9 mouse cellular contexts compared by ENCODE assay signal in the genomic region with DNA sequence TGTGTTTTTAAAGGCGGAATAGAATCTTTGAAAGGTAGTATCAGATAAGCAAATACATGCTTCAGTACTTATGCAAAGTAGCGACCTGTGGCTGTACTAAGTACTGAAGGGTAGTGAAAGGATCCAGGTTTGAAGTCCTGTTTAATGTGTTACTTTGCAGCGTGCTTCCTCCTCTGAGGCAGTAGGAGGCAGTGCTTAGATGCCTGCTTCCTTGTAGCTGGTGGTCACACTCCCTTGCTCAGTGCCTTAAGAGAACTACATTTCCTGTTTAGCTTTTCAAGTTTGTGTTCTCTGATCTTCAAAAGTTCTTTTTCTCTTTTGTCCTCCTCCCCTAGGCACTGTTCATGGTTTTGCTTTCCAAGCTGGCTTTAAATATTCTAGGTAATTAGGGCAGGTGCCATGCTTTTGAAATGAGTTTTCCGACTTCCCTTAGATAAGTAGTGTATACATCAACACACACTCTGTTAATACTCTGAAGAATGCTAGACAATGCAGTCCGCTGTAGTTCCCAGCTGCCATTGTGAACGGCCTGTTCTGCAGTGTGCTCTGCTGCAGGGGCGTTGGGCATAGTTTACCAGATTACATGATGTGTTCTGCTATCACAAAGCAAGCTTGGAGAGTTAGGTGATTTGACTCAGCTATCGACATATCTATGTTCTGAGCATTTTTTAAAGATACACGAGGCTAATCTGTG. TPM values are rescaled to one million over a fixed set of nuclear protein-coding genes. Genes with fewer than 3 reads are reported as not detected.
DNase-seq lines count a peak whose midpoint lies in the region; ATAC-seq lines count a peak whose summit lies in the region.
"Had no signal": no experiment of that assay in that cellular context is flagged by ENCODE, and none has a peak within 500 bp of the region (broad histone marks: within the 10 kb centered on the region; RNA-seq: fewer than 3 reads in every experiment).

No protein-coding gene starts in this region.

- 0 out of 2 replicates have a peak, but pooled peaks have one; percentile 58 for ATAC-seq in heart, embryonic 16.5 days (replicated peaks; ENCODE audit: extremely low read depth, insufficient read depth, low FRiP score)
- peak; percentile 68 for ATAC-seq in granulocyte monocyte progenitor cell, adult 5-6 weeks (replicated peaks; ENCODE audit: poor library complexity, severe bottlenecking)
- ATAC-seq in midbrain, embryonic 13.5 days: peak; percentile 69; the same call in 1 of the 2 replicates

- no peaks in the 10 kb centered on the region for H3K9me3 ChIP-seq in heart, embryonic 16.5 days (replicated peaks; ENCODE audit: control insufficient read depth, low read length)
- no peaks in the 10 kb centered on the region for H3K9me3 ChIP-seq in midbrain, embryonic 13.5 days

- no peaks in the 10 kb centered on the region for H3K27me3 ChIP-seq in heart, embryonic 16.5 days (ENCODE audit: control insufficient read depth, insufficient read depth, low read length)
- H3K27me3 ChIP-seq in midbrain, embryonic 13.5 days: no peaks in the 10 kb centered on the region

- H3K27ac ChIP-seq in heart, embryonic 16.5 days (ENCODE audit: low read length): no peak overlapping the region
- H3K27ac ChIP-seq in midbrain, embryonic 13.5 days: no peak overlapping the region

- peaks cover 21% of the 10 kb centered on the region for H3K36me3 ChIP-seq in heart, embryonic 16.5 days (ENCODE audit: control insufficient read depth, insufficient read depth)
- peaks cover 32% of the 10 kb centered on the region for H3K36me3 ChIP-seq in midbrain, embryonic 13.5 days

- intact Hi-C loops in heart, postnatal 36 days (cut with DNase I): no loop called here

- 64% methylated on average over 9 of the region's 9 CpGs for WGBS in heart, embryonic 16.5 days
- WGBS in midbrain, embryonic 13.5 days: 46% methylated on average over 9 of the region's 9 CpGs

- no peak overlapping the region for H3K4me2 ChIP-seq in heart, embryonic 16.5 days (ENCODE audit: low read depth, low read length)
- no peak overlapping the region for H3K4me2 ChIP-seq in midbrain, embryonic 13.5 days (replicated peaks)

- DNase-seq in heart, postnatal 36 days: no peak
- peak; percentile 75 for DNase-seq in CD4-positive helper T cell, adult 2 months (ENCODE audit: low read depth, low spot score)
- no peak for DNase-seq in cerebellum, postnatal 25 days
- DNase-seq in urinary bladder, adult 2 months (ENCODE audit: low spot score): no peak
- no peak for DNase-seq in layer of hippocampus, postnatal 10 days (ENCODE audit: low spot score in 2 of 2)
- DNase-seq: cerebellum, postnatal 10 days had no signal

- H3K4me1 ChIP-seq in heart, embryonic 16.5 days (ENCODE audit: control insufficient read depth, insufficient read depth, low read length): 0 out of 2 replicates have a peak, but pooled peaks cover 2% of the 10 kb centered on the region
- peaks cover 14% of the 10 kb centered on the region for H3K4me1 ChIP-seq in midbrain, embryonic 13.5 days (replicated peaks)

- H3K9ac ChIP-seq in heart, embryonic 16.5 days (ENCODE audit: low read length): no peak overlapping the region
- H3K9ac ChIP-seq in midbrain, embryonic 13.5 days (replicated peaks): no peak overlapping the region

- no peak overlapping the region for H3K4me3 ChIP-seq in heart, embryonic 16.5 days (ENCODE audit: low read length)
- H3K4me3 ChIP-seq in midbrain, embryonic 13.5 days (replicated peaks): no peak overlapping the region

RNA-seq across cellular contexts. Expression of a gene that starts 10.4 kb away (rescaled TPM):
- 18.3 and 23.2 TPM in 2 replicates for polyA plus RNA-seq in heart, embryonic 16.5 days (2015; fragmentation: Nextera tagmentation; extraction: Ambion mirVana)
- total RNA-seq in heart, postnatal 36 days (2021): 10 to 100 TPM in 1 of 2 experiments, 1 to 10 TPM in 1; 9.8 to 11.8 TPM
- total RNA-seq in granulocyte monocyte progenitor cell, adult 5-6 weeks (2014; fragmentation: Nextera tagmentation): 14.5 and 15.9 TPM in 2 replicates
- total RNA-seq in granulocyte monocyte progenitor cell, adult 5-6 weeks (2017): 35.1 and 41.6 TPM in 2 replicates
- 22.5 and 23.0 TPM in 2 replicates for polyA plus RNA-seq in midbrain, embryonic 13.5 days (2015; fragmentation: Nextera tagmentation; extraction: Ambion mirVana)
- polyA plus RNA-seq in urinary bladder, adult 2 months (2012; rRNA removed): 11.1 and 11.8 TPM in 2 replicates
- total RNA-seq in layer of hippocampus, postnatal 10 days (2021): 1 to 10 TPM; 6.3 to 7.5 TPM

RNA-seq across cellular contexts. Expression of a gene that starts 19.1 kb away (rescaled TPM):
- 43.4 and 51.6 TPM in 2 replicates for polyA plus RNA-seq in heart, embryonic 16.5 days (2015; fragmentation: Nextera tagmentation; extraction: Ambion mirVana)
- total RNA-seq in heart, postnatal 36 days (2021): 10 to 100 TPM; 32.9 to 34.7 TPM
- total RNA-seq in granulocyte monocyte progenitor cell, adult 5-6 weeks (2014; fragmentation: Nextera tagmentation): 69.2 and 77.6 TPM in 2 replicates
- 121 and 133 TPM in 2 replicates for total RNA-seq in granulocyte monocyte progenitor cell, adult 5-6 weeks (2017)
- polyA plus RNA-seq in midbrain, embryonic 13.5 days (2015; fragmentation: Nextera tagmentation; extraction: Ambion mirVana): 48.5 and 50.6 TPM in 2 replicates
- polyA plus RNA-seq in urinary bladder, adult 2 months (2012; rRNA removed): 17.2 and 17.8 TPM in 2 replicates
- 10 to 100 TPM; 35.0 to 36.0 TPM for total RNA-seq in layer of hippocampus, postnatal 10 days (2021)

RNA-seq across cellular contexts. Expression of a gene that starts 33.2 kb away (rescaled TPM):
- 73.5 and 86.5 TPM in 2 replicates for polyA plus RNA-seq in heart, embryonic 16.5 days (2015; fragmentation: Nextera tagmentation; extraction: Ambion mirVana)
- total RNA-seq in heart, postnatal 36 days (2021): 10 to 100 TPM; 67.7 to 70.0 TPM
- total RNA-seq in granulocyte monocyte progenitor cell, adult 5-6 weeks (2014; fragmentation: Nextera tagmentation): 56.4 and 59.6 TPM in 2 replicates
- 61.9 and 70.4 TPM in 2 replicates for total RNA-seq in granulocyte monocyte progenitor cell, adult 5-6 weeks (2017)
- polyA plus RNA-seq in midbrain, embryonic 13.5 days (2015; fragmentation: Nextera tagmentation; extraction: Ambion mirVana): 149 and 162 TPM in 2 replicates
- polyA plus RNA-seq in urinary bladder, adult 2 months (2012; rRNA removed): 60.9 and 63.7 TPM in 2 replicates
- total RNA-seq in layer of hippocampus, postnatal 10 days (2021): 100 to 1,000 TPM; 423 to 437 TPM

Comparison
In these comparisons a context has a peak if more than half of its experiments do, and no peak if none do; other contexts are left out.
1. RNA of a gene that starts 33.2 kb away (total RNA-seq): 423 to 437 TPM in layer of hippocampus, postnatal 10 days; 56.4 to 70.4 TPM in granulocyte monocyte progenitor cell, adult 5-6 weeks and 67.7 to 70.0 TPM in heart, postnatal 36 days; every median in the first group is over 4 times any median in the second.
2. Peak in every context shown above with its lines, with median percentiles within 50 percentile points of each other: ATAC-seq.